Mouse (Mus musculus) small intestine, adult 2 months (tissue): ENCODE results near the gene Pde3a.

Experiments
- CTCF ChIP-seq: fragments of 200-500 bp; IDR thresholded peaks from 2 replicates; pipeline ENCODE4 v1.5.1; 2012; ENCODE audit warnings: low read depth, mild to moderate bottlenecking, control low read depth, inconsistent platforms, low read length, moderate library complexity, mixed read lengths; ENCODE audit not compliant: insufficient replicate concordance, insufficient read length; ENCODE audit errors: extremely low read depth
- POLR2A ChIP-seq: fragments of 200-500 bp; IDR thresholded peaks from 2 replicates; pipeline ENCODE4 v1.6.1; 2012; ENCODE audit warnings: low read depth, mild to moderate bottlenecking, control low read depth, inconsistent platforms, low read length, moderate library complexity

- no peak for TF ChIP-seq CTCF
- TF ChIP-seq POLR2A: no peak
Observed at GRCm38 (mm10) chr6:141485302-141486021, 236.4 kb downstream of the Pde3a start.
